ENCODE assay signal across 1 mouse cellular context in the genomic region with DNA sequence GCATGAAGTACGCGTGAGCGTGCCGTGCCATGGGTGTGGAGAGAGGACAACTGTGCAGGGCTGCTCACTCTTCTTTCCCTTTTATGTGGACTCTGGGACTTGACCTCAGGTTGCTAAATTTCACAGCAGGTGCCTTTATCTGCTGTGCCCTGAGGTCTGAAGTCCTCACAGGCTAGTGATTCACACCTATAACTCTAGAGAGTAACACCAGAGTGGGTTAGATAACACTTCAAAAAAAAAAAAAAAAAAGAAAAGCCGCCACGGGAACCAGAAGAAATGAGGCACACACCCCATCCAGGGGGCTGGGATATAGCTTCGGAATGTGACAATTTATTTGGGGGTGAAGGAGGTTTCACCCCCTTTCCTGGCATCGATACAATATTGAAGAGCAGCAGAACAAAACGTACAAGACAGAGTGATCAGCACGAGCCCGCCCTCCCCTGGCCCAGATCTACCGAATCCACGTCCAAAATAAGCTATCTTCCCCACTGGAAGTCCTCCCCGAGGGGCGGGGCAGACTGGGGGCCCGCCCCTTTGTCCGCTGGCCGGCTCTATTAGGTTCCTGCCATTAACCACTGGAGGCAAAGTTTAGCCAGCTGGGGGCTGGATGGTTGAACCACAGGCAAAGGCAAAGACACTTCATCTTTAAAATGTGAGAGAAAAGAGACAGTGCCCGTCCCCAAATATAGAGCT.
TF ChIP-seq lines count a peak whose summit lies in the region.

No protein-coding gene starts in this region.

TF ChIP-seq in MEL, 35 proteins besides CTCF, POLR2A, EP300 and RAD21 (continued from another document):
- no peak for TF ChIP-seq USF2 (IDR thresholded peaks at IDR 0.05; ENCODE audit: borderline replicate concordance in 1 of 2, insufficient read depth in 1 of 2, low read depth in 1 of 2, low read length in 2 of 2)
- peak; percentile 50 for TF ChIP-seq ETS1 (IDR thresholded peaks at IDR 0.05; ENCODE audit: low read depth, low read length)
- no peak for TF ChIP-seq TBP (IDR thresholded peaks at IDR 0.05; ENCODE audit: low read depth, low read length)
- no peak for TF ChIP-seq BHLHE40 (IDR thresholded peaks at IDR 0.05; ENCODE audit: borderline replicate concordance, low read depth, low read length)
